In the genomic region with DNA sequence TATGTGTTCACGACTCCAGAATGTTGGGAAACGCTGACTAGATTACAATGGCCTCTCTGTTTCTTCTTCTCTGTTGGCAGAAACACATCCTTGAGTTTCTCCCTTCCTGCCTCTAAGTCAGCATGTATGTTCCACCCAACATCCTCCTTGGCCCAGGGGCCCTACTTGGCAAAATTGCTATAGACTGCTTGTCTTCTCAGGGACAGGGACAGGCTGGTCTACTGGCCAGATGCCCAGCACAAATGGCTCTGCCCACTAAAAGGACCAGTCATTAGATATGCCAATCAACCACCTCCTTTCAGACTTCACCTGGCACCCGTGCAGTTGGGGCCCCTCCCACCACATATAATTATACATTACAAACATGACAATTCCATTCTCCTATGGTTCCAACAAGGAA, we compare ENCODE assay signal across 27 mouse cellular contexts. TPM values are rescaled to one million over a fixed set of nuclear protein-coding genes. Genes with fewer than 3 reads are reported as not detected.
DNase-seq lines count a peak whose midpoint lies in the region; ATAC-seq and TF ChIP-seq lines count a peak whose summit lies in the region.
"Had no signal": no experiment of that assay in that cellular context is flagged by ENCODE, and none has a peak within 500 bp of the region (broad histone marks: within the 10 kb centered on the region; RNA-seq: fewer than 3 reads in every experiment).

No protein-coding gene starts in this region.

- H3K9ac ChIP-seq in forebrain, embryonic 14.5 days (ENCODE audit: low read length) = no peak overlapping the region
- no peak overlapping the region for H3K9ac ChIP-seq in hindbrain, postnatal 0 days (replicated peaks; ENCODE audit: low read length)
- no peak overlapping the region for H3K9ac ChIP-seq in hindbrain, embryonic 13.5 days
- H3K9ac ChIP-seq: embryonic facial prominence, embryonic 12.5 days; forebrain, embryonic 13.5 days; heart, embryonic 15.5 days; hindbrain, embryonic 14.5 days; liver, embryonic 14.5 days; neural tube, embryonic 13.5 days had no signal

- no peaks in the 10 kb centered on the region for H3K27me3 ChIP-seq in forebrain, embryonic 14.5 days (replicated peaks; ENCODE audit: control insufficient read depth, insufficient read depth, low read length)
- H3K27me3 ChIP-seq in forebrain, embryonic 10.5 days (ENCODE audit: poor library complexity, severe bottlenecking) = no peaks in the 10 kb centered on the region
- no peaks in the 10 kb centered on the region for H3K27me3 ChIP-seq in hindbrain, postnatal 0 days (ENCODE audit: insufficient read depth, low read length)
- no peaks in the 10 kb centered on the region for H3K27me3 ChIP-seq in hindbrain, embryonic 13.5 days
- H3K27me3 ChIP-seq: embryonic facial prominence, embryonic 12.5 days; forebrain, embryonic 13.5 days; heart, embryonic 15.5 days; neural tube, embryonic 13.5 days had no signal

- H3K4me2 ChIP-seq in forebrain, embryonic 14.5 days (ENCODE audit: low read length) = no peak overlapping the region
- H3K4me2 ChIP-seq in hindbrain, postnatal 0 days (ENCODE audit: low read depth, low read length) = no peak overlapping the region
- H3K4me2 ChIP-seq in hindbrain, embryonic 13.5 days = no peak overlapping the region
- H3K4me2 ChIP-seq: embryonic facial prominence, embryonic 12.5 days; forebrain, embryonic 13.5 days; heart, embryonic 15.5 days; hindbrain, embryonic 14.5 days; neural tube, embryonic 13.5 days had no signal

- 0 out of 2 replicates have a peak, but pooled peaks have one; percentile 18 for ATAC-seq in forebrain, embryonic 14.5 days
- no peak for ATAC-seq in hindbrain, postnatal 0 days
- ATAC-seq in hindbrain, embryonic 13.5 days (ENCODE audit: low FRiP score) = no peak
- ATAC-seq: CD4-positive, CD25-positive, alpha-beta regulatory T cell, adult 4 months; forebrain, embryonic 13.5 days had no signal

- H3K4me1 ChIP-seq in forebrain, embryonic 14.5 days (ENCODE audit: control insufficient read depth, insufficient read depth, low read length) = no peaks in the 10 kb centered on the region
- H3K4me1 ChIP-seq in forebrain, embryonic 10.5 days = peaks cover 12% of the 10 kb centered on the region
- H3K4me1 ChIP-seq in hindbrain, postnatal 0 days (ENCODE audit: insufficient read depth, low read length) = peaks cover 19% of the 10 kb centered on the region; the same call in 1 of the 2 replicates
- 0 out of 2 replicates have a peak, but pooled peaks cover 10% of the 10 kb centered on the region for H3K4me1 ChIP-seq in hindbrain, embryonic 13.5 days (replicated peaks)
- H3K4me1 ChIP-seq: embryonic facial prominence, embryonic 12.5 days; neural tube, embryonic 13.5 days had no signal

- TF ChIP-seq POLR2A in brain, embryonic 14.5 days (IDR thresholded peaks at IDR 0.05; ENCODE audit: borderline replicate concordance, extremely low read depth, insufficient read depth, insufficient read length, poor library complexity, severe bottlenecking) = no peak

- peak; percentile 29 for DNase-seq in forebrain, embryonic 14.5 days (ENCODE audit: low spot score)
- DNase-seq in forebrain, embryonic 10.5 days (ENCODE audit: extremely low spot score, low spot score) = no peak
- DNase-seq in hindbrain, postnatal 0 days (ENCODE audit: low spot score) = peak; percentile 41
- peak; percentile 62 for DNase-seq in brain, embryonic 14.5 days (ENCODE audit: low read depth)
- DNase-seq in gonadal fat pad, adult 2 months (ENCODE audit: low read depth) = peak; percentile 45
- DNase-seq in gastrocnemius, postnatal 4 days (ENCODE audit: low spot score in 2 of 2) = no peak
- DNase-seq: adrenal gland, postnatal 14 days; cerebellum, adult 18-20 months; cerebellum, postnatal 36 days; gastrocnemius, postnatal 25 days; kidney, adult 18-20 months; kidney, postnatal 36 days; lung, adult 2 months; lung, postnatal 14 days; right cerebral cortex, postnatal 4 days; thymus, adult 2 months; thymus, postnatal 36 days had no signal

- no peaks in the 10 kb centered on the region for H3K36me3 ChIP-seq in forebrain, embryonic 14.5 days (ENCODE audit: control insufficient read depth, insufficient read depth, low read length)
- no peaks in the 10 kb centered on the region for H3K36me3 ChIP-seq in forebrain, embryonic 10.5 days (replicated peaks)
- H3K36me3 ChIP-seq in hindbrain, postnatal 0 days (ENCODE audit: insufficient read depth, low read length) = no peaks in the 10 kb centered on the region
- no peaks in the 10 kb centered on the region for H3K36me3 ChIP-seq in hindbrain, embryonic 13.5 days
- H3K36me3 ChIP-seq: embryonic facial prominence, embryonic 12.5 days; heart, embryonic 15.5 days; neural tube, embryonic 13.5 days had no signal

- H3K27ac ChIP-seq in forebrain, embryonic 14.5 days (ENCODE audit: low read depth, low read length) = no peak overlapping the region
- H3K27ac ChIP-seq in forebrain, embryonic 10.5 days = no peak overlapping the region
- no peak overlapping the region for H3K27ac ChIP-seq in hindbrain, postnatal 0 days
- no peak overlapping the region for H3K27ac ChIP-seq in hindbrain, embryonic 13.5 days
- H3K27ac ChIP-seq: embryonic facial prominence, embryonic 12.5 days; forebrain, embryonic 13.5 days; heart, embryonic 15.5 days; hindbrain, embryonic 14.5 days; layer of hippocampus, adult 2 months; left cerebral cortex, adult 2 months; liver, embryonic 14.5 days; neural tube, embryonic 13.5 days had no signal

- no peak overlapping the region for H3K4me3 ChIP-seq in forebrain, embryonic 14.5 days (ENCODE audit: low read depth, low read length)
- no peak overlapping the region for H3K4me3 ChIP-seq in forebrain, embryonic 10.5 days
- no peak overlapping the region for H3K4me3 ChIP-seq in hindbrain, postnatal 0 days (ENCODE audit: low read length)
- no peak overlapping the region for H3K4me3 ChIP-seq in hindbrain, embryonic 13.5 days
- H3K4me3 ChIP-seq: embryonic facial prominence, embryonic 12.5 days; forebrain, embryonic 13.5 days; heart, embryonic 15.5 days; layer of hippocampus, adult 2 months; left cerebral cortex, adult 2 months; neural tube, embryonic 13.5 days had no signal

- 52% methylated on average over 3 of the region's 3 CpGs for WGBS in forebrain, embryonic 14.5 days
- WGBS in forebrain, embryonic 10.5 days = 90% methylated on average over 3 of the region's 3 CpGs
- 65% methylated on average over 3 of the region's 3 CpGs for WGBS in hindbrain, postnatal 0 days
- WGBS in hindbrain, embryonic 13.5 days = 65% methylated on average over 3 of the region's 3 CpGs

- TF ChIP-seq CTCF in hindbrain, postnatal 0 days (IDR thresholded peaks at IDR 0.05; ENCODE audit: low read depth) = no peak
- no peak for TF ChIP-seq CTCF in brain, embryonic 14.5 days (IDR thresholded peaks at IDR 0.05; ENCODE audit: borderline replicate concordance, extremely low read depth, insufficient read depth, insufficient read length)

- H3K9me3 ChIP-seq in forebrain, embryonic 14.5 days (replicated peaks; ENCODE audit: control insufficient read depth, low read length) = no peaks in the 10 kb centered on the region
- H3K9me3 ChIP-seq in forebrain, embryonic 10.5 days = no peaks in the 10 kb centered on the region
- no peaks in the 10 kb centered on the region for H3K9me3 ChIP-seq in hindbrain, postnatal 0 days (ENCODE audit: low read length)
- no peaks in the 10 kb centered on the region for H3K9me3 ChIP-seq in hindbrain, embryonic 13.5 days
- H3K9me3 ChIP-seq: embryonic facial prominence, embryonic 12.5 days; forebrain, embryonic 13.5 days; heart, embryonic 15.5 days; neural tube, embryonic 13.5 days had no signal

RNA-seq across cellular contexts. Expression of gene Homer2, which starts 25.9 kb away (rescaled TPM):
- 15.9 and 16.6 TPM in 2 replicates for polyA plus RNA-seq in forebrain, embryonic 14.5 days (2014; fragmentation: Nextera tagmentation; extraction: Ambion mirVana)
- 12.6 and 13.1 TPM in 2 replicates for polyA plus RNA-seq in forebrain, embryonic 10.5 days (2016; fragmentation: Nextera tagmentation; extraction: Ambion mirVana)
- 30.3 and 37.6 TPM in 2 replicates for total RNA-seq in hindbrain, postnatal 0 days (2014; rRNA removed)
- 44.4 and 46.0 TPM in 2 replicates for polyA plus RNA-seq in hindbrain, postnatal 0 days (2015; fragmentation: Nextera tagmentation; extraction: Ambion mirVana)
- 20.6 and 27.0 TPM in 2 replicates for polyA plus RNA-seq in hindbrain, embryonic 13.5 days (2015; fragmentation: Nextera tagmentation; extraction: Ambion mirVana)
- 12.9 and 17.1 TPM in 2 replicates for polyA plus RNA-seq in brain, embryonic 14.5 days (2012; rRNA removed)
- 1.3 and 1.6 TPM in 2 replicates for polyA plus RNA-seq in gonadal fat pad, adult 2 months (2012; rRNA removed)
- 10 to 100 TPM; 22.3 to 23.3 TPM for total RNA-seq in gastrocnemius, postnatal 4 days (2021)

Comparison
In these comparisons a context has a peak if more than half of its experiments do, and no peak if none do; other contexts are left out.
1. DNase-seq: peak in forebrain, embryonic 14.5 days (single experiment), hindbrain, postnatal 0 days (single experiment), brain, embryonic 14.5 days (single experiment) and gonadal fat pad, adult 2 months (single experiment); none in forebrain, embryonic 10.5 days (single experiment) and gastrocnemius, postnatal 4 days (0 of 2).